Mouse (Mus musculus): ENCODE measurements around the gene Rfc1. TPM values are rescaled to one million over a fixed set of nuclear protein-coding genes. Genes with fewer than 3 reads are reported as not detected.

Gene Rfc1
- 125 and 131 TPM in 2 replicates for polyA plus RNA-seq (2014; fragmentation: Nextera tagmentation; extraction: Ambion mirVana)

DNA sequence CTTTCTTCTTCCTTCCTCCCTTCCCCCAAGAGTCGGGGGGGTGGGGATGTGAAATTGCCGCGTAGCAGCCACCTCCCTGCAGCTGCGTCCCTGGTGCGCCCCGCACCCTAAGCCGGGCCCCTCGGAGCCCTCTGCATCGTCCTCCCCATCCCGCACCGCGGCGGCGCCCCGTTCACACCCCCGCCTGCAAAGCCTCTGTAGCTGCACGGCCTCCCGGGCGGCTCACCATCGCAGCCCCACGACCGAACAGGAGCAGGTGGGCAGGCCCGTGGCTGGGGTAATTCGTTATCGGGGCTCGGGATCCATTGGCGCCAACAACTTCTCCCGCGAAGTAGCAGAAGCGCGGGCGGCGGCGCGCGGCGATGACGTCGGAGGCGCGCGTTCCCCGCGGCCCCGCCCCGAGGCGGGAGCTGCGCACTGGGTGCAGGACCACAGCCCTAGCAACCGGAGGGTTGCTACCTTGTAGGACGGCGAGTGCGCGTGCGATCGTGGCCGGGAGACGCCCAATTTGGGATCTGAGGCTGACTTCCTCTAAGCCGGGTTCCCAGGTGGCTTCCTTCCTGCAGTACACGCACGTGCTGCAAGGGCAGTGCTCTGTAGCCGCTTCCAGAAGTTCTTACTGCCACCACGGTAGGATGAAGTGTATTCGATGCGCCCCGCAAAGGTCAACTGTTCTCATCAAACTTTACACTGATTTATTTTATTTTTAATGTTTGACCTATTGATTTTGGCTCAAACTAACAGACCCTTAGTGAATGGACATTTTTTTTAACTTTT, at the start of gene Rfc1:
Rfc1 (minus strand) TSS at position 373 of the 777 bp plus-strand sequence.
- Histone ChIP-seq H3K4me1 (ENCODE audit: control insufficient read depth, insufficient read depth, low read length) (no peaks in the 10 kb centered on the region), H3K27ac (replicated peaks; ENCODE audit: low read depth, low read length) (peak within 1 kb of the TSS; percentile 67), H3K36me3 (replicated peaks; ENCODE audit: control insufficient read depth, insufficient read depth, low read depth, low read length) (no peaks in the 10 kb centered on the region), H3K9ac (replicated peaks; ENCODE audit: low read length) (peak within 1 kb of the TSS; percentile 94), H3K27me3 (ENCODE audit: control insufficient read depth, insufficient read depth, low read length) (no peaks in the 10 kb centered on the region), H3K4me3 (ENCODE audit: low read depth, low read length) (peak within 1 kb of the TSS; percentile 90), H3K4me2 (ENCODE audit: low read depth, low read length) (peak within 1 kb of the TSS; percentile 51), H3K9me3 (replicated peaks; ENCODE audit: control insufficient read depth, low read length) (no peaks in the 10 kb centered on the region)
- ATAC-seq (replicated peaks; ENCODE audit: insufficient number of reproducible peaks, low FRiP score, low TSS enrichment, low read depth) (peak; percentile 97), DNase-seq (ENCODE audit: low spot score) (peak; percentile 95)
- under 1% methylated on average over 65 of the region's 65 CpGs for WGBS

GRCm38 (mm10) chr5:65374746-65375145, 39.3 kb upstream of the Rfc1 start:
- Histone ChIP-seq H3K4me1 (ENCODE audit: control insufficient read depth, insufficient read depth, low read length) (no peaks in the 10 kb centered on the region), H3K4me3 (ENCODE audit: low read depth, low read length) (no peak overlapping the region), H3K9me3 (replicated peaks; ENCODE audit: control insufficient read depth, low read length) (no peaks in the 10 kb centered on the region), H3K4me2 (ENCODE audit: low read depth, low read length) (no peak overlapping the region), H3K27ac (replicated peaks; ENCODE audit: low read depth, low read length) (no peak overlapping the region), H3K9ac (replicated peaks; ENCODE audit: low read length) (no peak overlapping the region), H3K36me3 (replicated peaks; ENCODE audit: control insufficient read depth, insufficient read depth, low read depth, low read length) (no peaks in the 10 kb centered on the region), H3K27me3 (ENCODE audit: control insufficient read depth, insufficient read depth, low read length) (no peaks in the 10 kb centered on the region)
- DNase-seq (ENCODE audit: low spot score) (no peak), ATAC-seq (replicated peaks; ENCODE audit: insufficient number of reproducible peaks, low FRiP score, low TSS enrichment, low read depth) (no peak)
- WGBS: 80% methylated on average over 7 of the region's 7 CpGs

DNA sequence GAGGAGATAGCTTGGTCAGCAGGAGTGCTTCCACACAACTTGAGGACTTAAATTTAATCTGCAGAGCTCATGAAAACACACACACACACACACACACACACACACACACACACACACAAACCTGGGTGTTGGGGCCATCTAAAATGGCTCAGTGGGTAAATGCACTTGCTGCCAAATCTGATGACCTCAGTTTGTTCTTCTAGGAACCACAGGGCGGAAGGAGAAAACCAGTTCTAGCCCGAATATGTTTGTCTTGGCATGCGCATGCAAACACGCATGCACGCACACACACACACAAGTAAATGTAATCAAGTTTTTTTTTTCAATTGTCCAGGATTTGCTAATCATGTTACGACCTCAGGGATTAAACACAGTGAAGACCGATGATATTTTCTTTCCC, 36.1 kb upstream of the Rfc1 start:
- ATAC-seq (replicated peaks; ENCODE audit: insufficient number of reproducible peaks, low FRiP score, low TSS enrichment, low read depth): no peak
- no peaks in the 10 kb centered on the region for H3K27me3 ChIP-seq (ENCODE audit: control insufficient read depth, insufficient read depth, low read length)
- H3K9ac ChIP-seq (replicated peaks; ENCODE audit: low read length): no peak overlapping the region
- no peak for DNase-seq (ENCODE audit: low spot score)
- no peak overlapping the region for H3K27ac ChIP-seq (replicated peaks; ENCODE audit: low read depth, low read length)
- H3K36me3 ChIP-seq (replicated peaks; ENCODE audit: control insufficient read depth, insufficient read depth, low read depth, low read length): no peaks in the 10 kb centered on the region
- H3K4me2 ChIP-seq (ENCODE audit: low read depth, low read length): no peak overlapping the region
- 91% methylated on average over 7 of the region's 7 CpGs for WGBS
- H3K9me3 ChIP-seq (replicated peaks; ENCODE audit: control insufficient read depth, low read length): no peaks in the 10 kb centered on the region
- no peak overlapping the region for H3K4me3 ChIP-seq (ENCODE audit: low read depth, low read length)
- H3K4me1 ChIP-seq (ENCODE audit: control insufficient read depth, insufficient read depth, low read length): no peaks in the 10 kb centered on the region

DNA sequence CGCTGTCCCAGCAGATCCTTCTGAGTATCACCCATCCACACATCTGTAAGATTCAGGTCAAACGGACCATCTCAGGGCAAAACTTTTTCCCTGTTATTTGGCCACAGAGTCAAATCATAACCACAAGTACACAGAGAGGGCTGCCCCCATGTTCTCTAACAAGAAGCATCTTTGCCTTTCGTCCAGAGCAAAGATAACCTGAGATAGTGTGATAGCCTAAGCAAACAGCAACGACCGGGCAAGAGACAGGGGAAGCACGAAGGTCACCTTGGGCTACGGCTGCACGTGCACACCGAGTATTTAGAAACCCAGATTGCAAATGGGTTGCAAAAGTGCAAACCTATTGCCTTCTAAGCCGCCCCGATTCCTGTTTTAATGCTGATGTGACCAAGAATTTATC, 32.4 kb upstream of the Rfc1 start:
- DNase-seq (ENCODE audit: low spot score) (no peak), ATAC-seq (replicated peaks; ENCODE audit: insufficient number of reproducible peaks, low FRiP score, low TSS enrichment, low read depth) (no peak)
- Histone ChIP-seq H3K9ac (replicated peaks; ENCODE audit: low read length) (no peak overlapping the region), H3K4me1 (ENCODE audit: control insufficient read depth, insufficient read depth, low read length) (no peaks in the 10 kb centered on the region), H3K27me3 (ENCODE audit: control insufficient read depth, insufficient read depth, low read length) (no peaks in the 10 kb centered on the region), H3K4me2 (ENCODE audit: low read depth, low read length) (no peak overlapping the region), H3K9me3 (replicated peaks; ENCODE audit: control insufficient read depth, low read length) (no peaks in the 10 kb centered on the region), H3K27ac (replicated peaks; ENCODE audit: low read depth, low read length) (no peak overlapping the region), H3K36me3 (replicated peaks; ENCODE audit: control insufficient read depth, insufficient read depth, low read depth, low read length) (no peaks in the 10 kb centered on the region), H3K4me3 (ENCODE audit: low read depth, low read length) (no peak overlapping the region)
- WGBS: 89% methylated on average over 11 of the region's 11 CpGs

GRCm38 (mm10) chr5:65357771-65358170, 22.3 kb upstream of the Rfc1 start:
- Histone ChIP-seq H3K9ac (replicated peaks; ENCODE audit: low read length) (no peak overlapping the region), H3K36me3 (replicated peaks; ENCODE audit: control insufficient read depth, insufficient read depth, low read depth, low read length) (no peaks in the 10 kb centered on the region), H3K4me1 (ENCODE audit: control insufficient read depth, insufficient read depth, low read length) (no peaks in the 10 kb centered on the region), H3K4me2 (ENCODE audit: low read depth, low read length) (no peak overlapping the region), H3K27ac (replicated peaks; ENCODE audit: low read depth, low read length) (no peak overlapping the region), H3K9me3 (replicated peaks; ENCODE audit: control insufficient read depth, low read length) (no peaks in the 10 kb centered on the region), H3K4me3 (ENCODE audit: low read depth, low read length) (no peak overlapping the region), H3K27me3 (ENCODE audit: control insufficient read depth, insufficient read depth, low read length) (no peaks in the 10 kb centered on the region)
- 87% methylated on average over 3 of the region's 3 CpGs for WGBS
- ATAC-seq (replicated peaks; ENCODE audit: insufficient number of reproducible peaks, low FRiP score, low TSS enrichment, low read depth) (no peak), DNase-seq (ENCODE audit: low spot score) (no peak)

GRCm38 (mm10) chr5:65356851-65357250, 21.4 kb upstream of the Rfc1 start:
- Histone ChIP-seq H3K27me3 (ENCODE audit: control insufficient read depth, insufficient read depth, low read length) (no peaks in the 10 kb centered on the region), H3K9ac (replicated peaks; ENCODE audit: low read length) (no peak overlapping the region), H3K4me1 (ENCODE audit: control insufficient read depth, insufficient read depth, low read length) (no peaks in the 10 kb centered on the region), H3K36me3 (replicated peaks; ENCODE audit: control insufficient read depth, insufficient read depth, low read depth, low read length) (no peaks in the 10 kb centered on the region), H3K4me3 (ENCODE audit: low read depth, low read length) (no peak overlapping the region), H3K9me3 (replicated peaks; ENCODE audit: control insufficient read depth, low read length) (no peaks in the 10 kb centered on the region), H3K27ac (replicated peaks; ENCODE audit: low read depth, low read length) (no peak overlapping the region), H3K4me2 (ENCODE audit: low read depth, low read length) (no peak overlapping the region)
- WGBS: 86% methylated on average over 6 of the region's 6 CpGs
- no peak for ATAC-seq (replicated peaks; ENCODE audit: insufficient number of reproducible peaks, low FRiP score, low TSS enrichment, low read depth)
- DNase-seq (ENCODE audit: low spot score): no peak

GRCm38 (mm10) chr5:65354985-65355384, 19.5 kb upstream of the Rfc1 start:
- Histone ChIP-seq H3K27me3 (ENCODE audit: control insufficient read depth, insufficient read depth, low read length) (no peaks in the 10 kb centered on the region), H3K4me1 (ENCODE audit: control insufficient read depth, insufficient read depth, low read length) (no peaks in the 10 kb centered on the region), H3K9me3 (replicated peaks; ENCODE audit: control insufficient read depth, low read length) (no peaks in the 10 kb centered on the region), H3K27ac (replicated peaks; ENCODE audit: low read depth, low read length) (no peak overlapping the region), H3K9ac (replicated peaks; ENCODE audit: low read length) (no peak overlapping the region), H3K4me3 (ENCODE audit: low read depth, low read length) (no peak overlapping the region), H3K36me3 (replicated peaks; ENCODE audit: control insufficient read depth, insufficient read depth, low read depth, low read length) (no peaks in the 10 kb centered on the region), H3K4me2 (ENCODE audit: low read depth, low read length) (no peak overlapping the region)
- 76% methylated on average over 5 of the region's 5 CpGs for WGBS
- ATAC-seq (replicated peaks; ENCODE audit: insufficient number of reproducible peaks, low FRiP score, low TSS enrichment, low read depth): no peak
- DNase-seq (ENCODE audit: low spot score): no peak

- DNase-seq (ENCODE audit: low spot score) (no peak), ATAC-seq (replicated peaks; ENCODE audit: insufficient number of reproducible peaks, low FRiP score, low TSS enrichment, low read depth) (no peak)
- H3K36me3 ChIP-seq (replicated peaks; ENCODE audit: control insufficient read depth, insufficient read depth, low read depth, low read length): no peaks in the 10 kb centered on the region
- H3K4me1 ChIP-seq (ENCODE audit: control insufficient read depth, insufficient read depth, low read length): no peaks in the 10 kb centered on the region
- no peak overlapping the region for H3K27ac ChIP-seq (replicated peaks; ENCODE audit: low read depth, low read length)
- H3K4me2 ChIP-seq (ENCODE audit: low read depth, low read length): no peak overlapping the region
- no peak overlapping the region for H3K4me3 ChIP-seq (ENCODE audit: low read depth, low read length)
- H3K27me3 ChIP-seq (ENCODE audit: control insufficient read depth, insufficient read depth, low read length): no peaks in the 10 kb centered on the region
- no peak overlapping the region for H3K9ac ChIP-seq (replicated peaks; ENCODE audit: low read length)
- no peaks in the 10 kb centered on the region for H3K9me3 ChIP-seq (replicated peaks; ENCODE audit: control insufficient read depth, low read length)
- 80% methylated on average over 3 of the region's 3 CpGs for WGBS
Measured at GRCm38 (mm10) chr5:65354097-65354496, 18.6 kb upstream of the Rfc1 start.

All from embryonic facial prominence, embryonic 11.5 days (tissue).